Mouse (Mus musculus): ENCODE results near the gene Haao. TPM values are rescaled to one million over a fixed set of nuclear protein-coding genes. Genes with fewer than 3 reads are reported as not detected.

The Haao gene
- polyA plus RNA-seq, 1 experiment from 2014 or later = 0.26 TPM

DNA sequence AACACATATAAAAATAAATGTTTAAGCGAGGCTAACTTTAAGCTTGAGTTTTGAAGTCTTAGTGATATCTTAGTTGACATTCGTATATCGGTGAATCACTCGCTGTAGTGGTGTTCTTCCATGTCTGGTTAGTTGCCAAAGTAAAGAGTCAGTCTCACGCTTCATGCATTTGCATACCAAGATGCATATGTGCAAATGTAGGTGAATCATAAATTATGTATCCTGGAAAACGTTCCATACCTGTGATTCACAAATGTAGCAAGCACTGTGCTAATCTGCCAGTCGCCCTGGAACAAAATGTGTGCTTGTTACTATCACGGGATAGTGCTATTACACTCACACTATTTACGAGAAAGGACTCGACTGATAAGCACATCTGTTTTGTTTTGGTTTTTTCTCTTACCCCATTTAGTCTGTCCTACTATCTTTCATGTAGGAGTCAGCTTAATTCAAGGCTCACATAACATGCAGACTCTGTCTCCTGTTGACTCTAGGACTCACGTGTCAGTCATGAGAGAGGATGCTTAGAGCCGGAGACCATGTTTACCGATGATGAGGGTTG, 37.3 kb upstream of the Haao start:
- 90% methylated on average over 13 of the region's 13 CpGs for WGBS
- Histone ChIP-seq H3K27ac (replicated peaks) (no peak overlapping the region), H3K36me3 (no peaks in the 10 kb centered on the region), H3K9me3 (no peaks in the 10 kb centered on the region), H3K4me2 (replicated peaks) (no peak overlapping the region), H3K4me1 (no peaks in the 10 kb centered on the region; the same call in 1 of the 2 replicates), H3K27me3 (no peaks in the 10 kb centered on the region), H3K9ac (replicated peaks) (no peak overlapping the region), H3K4me3 (no peak overlapping the region)
- ATAC-seq (ENCODE audit: low FRiP score, low read depth) = no peak

- no peak for ATAC-seq (ENCODE audit: low FRiP score, low read depth)
- Histone ChIP-seq H3K9me3 (no peaks in the 10 kb centered on the region), H3K27me3 (no peaks in the 10 kb centered on the region), H3K4me1 (no peaks in the 10 kb centered on the region), H3K36me3 (no peaks in the 10 kb centered on the region), H3K9ac (replicated peaks) (no peak overlapping the region), H3K4me2 (replicated peaks) (no peak overlapping the region), H3K4me3 (no peak overlapping the region), H3K27ac (replicated peaks) (no peak overlapping the region)
- WGBS = 93% methylated on average over 2 of the region's 2 CpGs
Measured at GRCm38 (mm10) chr17:83882788-83883187, 35.0 kb upstream of the Haao start.

GRCm38 (mm10) chr17:83881071-83881470, 33.3 kb upstream of the Haao start:
- Histone ChIP-seq H3K9me3 (0 out of 2 replicates have a peak, but pooled peaks cover 3% of the 10 kb centered on the region), H3K27me3 (no peaks in the 10 kb centered on the region), H3K4me1 (no peaks in the 10 kb centered on the region), H3K9ac (replicated peaks) (no peak overlapping the region), H3K27ac (replicated peaks) (no peak overlapping the region), H3K4me3 (no peak overlapping the region), H3K4me2 (replicated peaks) (no peak overlapping the region), H3K36me3 (no peaks in the 10 kb centered on the region)
- ATAC-seq (ENCODE audit: low FRiP score, low read depth) = no peak
- WGBS = 78% methylated on average over 3 of the region's 3 CpGs

DNA sequence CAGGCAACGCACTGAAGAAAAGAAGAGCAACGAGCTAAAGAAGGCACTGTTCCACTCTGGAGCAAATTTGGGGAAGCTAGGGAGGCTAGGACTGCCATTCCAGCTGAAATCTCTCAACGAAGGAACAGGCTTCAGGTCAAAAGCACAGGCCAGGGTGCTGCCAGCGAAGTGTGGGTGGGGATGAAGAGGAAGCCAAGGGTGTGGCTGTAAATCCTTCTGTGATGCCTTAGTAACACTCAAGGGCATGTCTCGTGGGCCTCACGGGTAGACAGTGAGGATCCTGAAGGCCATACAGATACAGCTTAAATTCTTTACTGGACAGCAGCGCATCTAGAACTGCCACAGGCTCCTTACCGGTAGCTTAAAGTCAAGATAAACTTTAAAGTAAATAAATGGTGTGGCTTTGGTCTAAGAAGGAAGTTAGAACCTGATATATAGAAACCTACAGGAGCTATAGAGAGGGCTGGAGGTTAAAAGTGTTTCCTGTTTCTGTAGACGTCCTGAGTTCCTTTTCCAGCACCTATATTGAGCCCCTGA, 32.5 kb upstream of the Haao start:
- H3K9me3 ChIP-seq = 0 out of 2 replicates have a peak, but pooled peaks cover 3% of the 10 kb centered on the region
- no peak overlapping the region for H3K4me3 ChIP-seq
- H3K4me2 ChIP-seq (replicated peaks) = no peak overlapping the region
- H3K9ac ChIP-seq (replicated peaks) = no peak overlapping the region
- no peaks in the 10 kb centered on the region for H3K36me3 ChIP-seq
- no peaks in the 10 kb centered on the region for H3K27me3 ChIP-seq
- no peak for ATAC-seq (ENCODE audit: low FRiP score, low read depth)
- H3K27ac ChIP-seq (replicated peaks) = no peak overlapping the region
- WGBS = 82% methylated on average over 9 of the region's 9 CpGs
- H3K4me1 ChIP-seq = no peaks in the 10 kb centered on the region

DNA sequence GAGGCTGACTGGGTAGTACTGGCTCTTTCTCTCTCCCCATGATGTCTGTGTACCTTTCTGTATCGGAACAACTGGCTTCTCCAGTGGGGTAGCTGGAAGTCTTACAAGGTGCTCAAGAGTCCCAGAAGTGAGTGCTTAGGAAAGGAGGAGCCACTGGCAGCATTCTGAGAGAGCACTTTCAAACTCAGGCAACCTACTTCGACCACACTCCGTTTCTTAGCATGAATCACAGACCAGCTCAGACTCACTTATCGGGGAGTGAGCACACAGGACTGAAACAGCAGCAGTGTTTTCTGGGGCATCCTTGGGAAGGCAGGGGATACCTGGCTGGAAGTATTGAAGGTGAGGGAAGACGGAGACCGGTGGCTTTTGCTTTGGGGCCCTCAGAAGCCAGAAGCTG, 31.9 kb upstream of the Haao start:
- WGBS = 91% methylated on average over 6 of the region's 6 CpGs
- Histone ChIP-seq H3K4me2 (replicated peaks) (no peak overlapping the region), H3K27me3 (no peaks in the 10 kb centered on the region), H3K36me3 (no peaks in the 10 kb centered on the region), H3K9me3 (0 out of 2 replicates have a peak, but pooled peaks cover 3% of the 10 kb centered on the region), H3K27ac (replicated peaks) (no peak overlapping the region), H3K4me1 (no peaks in the 10 kb centered on the region), H3K9ac (replicated peaks) (no peak overlapping the region), H3K4me3 (no peak overlapping the region)
- ATAC-seq (ENCODE audit: low FRiP score, low read depth) = no peak

- no peaks in the 10 kb centered on the region for H3K36me3 ChIP-seq
- no peak for ATAC-seq (ENCODE audit: low FRiP score, low read depth)
- H3K9me3 ChIP-seq = 0 out of 2 replicates have a peak, but pooled peaks cover 3% of the 10 kb centered on the region
- H3K27me3 ChIP-seq = no peaks in the 10 kb centered on the region
- no peaks in the 10 kb centered on the region; the same call in 1 of the 2 replicates for H3K4me1 ChIP-seq
- H3K9ac ChIP-seq (replicated peaks) = no peak overlapping the region
- no peak overlapping the region for H3K27ac ChIP-seq (replicated peaks)
- 68% methylated on average over 8 of the region's 8 CpGs for WGBS
- H3K4me2 ChIP-seq (replicated peaks) = no peak overlapping the region
- H3K4me3 ChIP-seq = no peak overlapping the region
Measured at GRCm38 (mm10) chr17:83874610-83875009, 26.8 kb upstream of the Haao start.

- WGBS = 68% methylated on average over 19 of the region's 19 CpGs
- Histone ChIP-seq H3K27ac (replicated peaks) (no peak overlapping the region), H3K4me2 (replicated peaks) (peak overlapping the region; percentile 37; the same call in 1 of the 2 replicates), H3K27me3 (no peaks in the 10 kb centered on the region), H3K4me1 (no peaks in the 10 kb centered on the region; the same call in 1 of the 2 replicates), H3K36me3 (no peaks in the 10 kb centered on the region), H3K9me3 (0 out of 2 replicates have a peak, but pooled peaks cover 3% of the 10 kb centered on the region), H3K4me3 (no peak overlapping the region), H3K9ac (replicated peaks) (no peak overlapping the region)
- no peak for ATAC-seq (ENCODE audit: low FRiP score, low read depth)
Measured at GRCm38 (mm10) chr17:83873363-83874141, 25.8 kb upstream of the Haao start.

GRCm38 (mm10) chr17:83872806-83873348, 25.1 kb upstream of the Haao start:
- Histone ChIP-seq H3K27ac (replicated peaks) (no peak overlapping the region), H3K9ac (replicated peaks) (no peak overlapping the region), H3K27me3 (no peaks in the 10 kb centered on the region), H3K4me2 (replicated peaks) (peak overlapping the region; percentile 37), H3K4me1 (no peaks in the 10 kb centered on the region; the same call in 1 of the 2 replicates), H3K4me3 (no peak overlapping the region; the same call in 1 of the 2 replicates), H3K9me3 (0 out of 2 replicates have a peak, but pooled peaks cover 3% of the 10 kb centered on the region), H3K36me3 (no peaks in the 10 kb centered on the region)
- ATAC-seq (ENCODE audit: low FRiP score, low read depth) = peak; percentile 72; the same call in 1 of the 2 replicates
- 26% methylated on average over 14 of the region's 14 CpGs for WGBS

DNA sequence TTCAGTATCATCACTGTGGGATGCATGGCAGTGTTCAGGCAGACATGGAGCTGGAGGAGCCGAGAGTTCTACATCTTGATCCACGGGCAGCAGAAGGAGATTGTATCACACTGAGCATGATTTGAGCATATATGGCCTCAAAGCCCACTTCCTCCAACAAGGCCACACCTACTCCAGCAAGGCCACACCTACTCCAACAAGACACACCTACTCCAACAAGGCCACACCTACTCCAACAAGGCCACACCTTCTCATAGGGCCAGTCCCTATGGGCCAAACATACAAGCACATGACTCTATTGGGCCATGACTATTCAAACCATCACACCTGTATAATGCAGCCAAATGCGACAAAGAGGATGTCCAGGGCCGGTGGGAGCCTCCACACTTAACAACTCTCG, 23.6 kb upstream of the Haao start:
- no peak for ATAC-seq (ENCODE audit: low FRiP score, low read depth)
- 96% methylated on average over 5 of the region's 5 CpGs for WGBS
- no peaks in the 10 kb centered on the region; the same call in 1 of the 2 replicates for H3K4me1 ChIP-seq
- no peak overlapping the region for H3K27ac ChIP-seq (replicated peaks)
- H3K4me3 ChIP-seq = no peak overlapping the region
- H3K9ac ChIP-seq (replicated peaks) = no peak overlapping the region
- no peak overlapping the region for H3K4me2 ChIP-seq (replicated peaks)
- H3K9me3 ChIP-seq = 0 out of 2 replicates have a peak, but pooled peaks cover under 1% of the 10 kb centered on the region
- no peaks in the 10 kb centered on the region for H3K27me3 ChIP-seq
- H3K36me3 ChIP-seq = no peaks in the 10 kb centered on the region

GRCm38 (mm10) chr17:83870385-83870784, 22.6 kb upstream of the Haao start:
- no peak overlapping the region for H3K9ac ChIP-seq (replicated peaks)
- WGBS = 95% methylated on average over 4 of the region's 4 CpGs
- H3K4me1 ChIP-seq = no peaks in the 10 kb centered on the region; the same call in 1 of the 2 replicates
- H3K27ac ChIP-seq (replicated peaks) = no peak overlapping the region
- no peak overlapping the region for H3K4me3 ChIP-seq
- no peaks in the 10 kb centered on the region for H3K36me3 ChIP-seq
- no peaks in the 10 kb centered on the region for H3K27me3 ChIP-seq
- no peaks in the 10 kb centered on the region for H3K9me3 ChIP-seq
- H3K4me2 ChIP-seq (replicated peaks) = no peak overlapping the region
- no peak for ATAC-seq (ENCODE audit: low FRiP score, low read depth)

GRCm38 (mm10) chr17:83866582-83866981, 18.8 kb upstream of the Haao start:
- no peak for ATAC-seq (ENCODE audit: low FRiP score, low read depth)
- no peaks in the 10 kb centered on the region for H3K36me3 ChIP-seq
- H3K27ac ChIP-seq (replicated peaks) = no peak overlapping the region
- H3K4me3 ChIP-seq = no peak overlapping the region
- H3K4me2 ChIP-seq (replicated peaks) = no peak overlapping the region
- H3K4me1 ChIP-seq = peaks cover 7% of the 10 kb centered on the region
- H3K9me3 ChIP-seq = no peaks in the 10 kb centered on the region
- H3K9ac ChIP-seq (replicated peaks) = no peak overlapping the region
- peaks cover 11% of the 10 kb centered on the region for H3K27me3 ChIP-seq
- 18% methylated on average over 10 of the region's 10 CpGs for WGBS

DNA sequence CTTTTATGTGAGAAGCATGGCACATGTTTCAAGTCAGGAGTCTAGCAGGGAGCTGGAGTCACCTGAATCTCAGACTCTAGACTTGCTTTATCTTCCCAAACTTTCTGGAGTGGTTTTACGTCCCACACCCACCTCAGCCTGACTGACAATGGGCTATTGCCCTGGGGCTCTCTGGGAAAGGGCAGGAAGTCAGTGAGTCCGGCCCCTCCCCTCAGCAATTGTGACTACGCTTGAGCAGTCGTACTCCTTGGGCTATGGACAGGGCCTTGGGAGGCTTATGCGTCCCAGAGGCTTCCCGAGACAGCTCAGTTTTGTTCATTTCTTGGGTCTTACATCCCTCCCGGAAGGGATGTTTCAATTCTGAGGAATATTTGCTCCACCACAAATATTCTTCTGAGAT, 17.6 kb upstream of the Haao start:
- H3K4me3 ChIP-seq = no peak overlapping the region
- H3K27me3 ChIP-seq = peaks cover 11% of the 10 kb centered on the region
- no peaks in the 10 kb centered on the region for H3K36me3 ChIP-seq
- no peaks in the 10 kb centered on the region for H3K9me3 ChIP-seq
- WGBS = 73% methylated on average over 7 of the region's 7 CpGs
- peaks cover 7% of the 10 kb centered on the region for H3K4me1 ChIP-seq
- ATAC-seq (ENCODE audit: low FRiP score, low read depth) = no peak
- H3K27ac ChIP-seq (replicated peaks) = no peak overlapping the region
- H3K9ac ChIP-seq (replicated peaks) = no peak overlapping the region
- H3K4me2 ChIP-seq (replicated peaks) = no peak overlapping the region

All from midbrain, embryonic 12.5 days (tissue).